Mouse (Mus musculus): ENCODE measurements around the gene Slc39a10.
A peak's percentile ranks its signal among the peaks of the same experiment; 100 is the strongest.

Slc39a10 gene

GRCm38 (mm10) chr1:46892752-46893151 is at the start of gene Slc39a10:
Gene Slc39a10, minus strand, starts transcription at chr1:46892852.
- no peak for DNase-seq

- no peak for DNase-seq
These were observed 46.6 kb upstream of the Slc39a10 start for GRCm38 (mm10) chr1:46939295-46939694.

GRCm38 (mm10) chr1:46937641-46938040 is 45.0 kb upstream of the Slc39a10 start:
- DNase-seq, result no peak

- no peak for DNase-seq
These were observed 34.5 kb upstream of the Slc39a10 start for GRCm38 (mm10) chr1:46927104-46927503.

GRCm38 (mm10) chr1:46926239-46926638 is 33.6 kb upstream of the Slc39a10 start:
- DNase-seq, result no peak

GRCm38 (mm10) chr1:46924992-46925391 is 32.3 kb upstream of the Slc39a10 start:
- DNase-seq, result no peak

GRCm38 (mm10) chr1:46922904-46923303 is 30.3 kb upstream of the Slc39a10 start:
- no peak for DNase-seq

- DNase-seq, result no peak
These were observed 29.0 kb upstream of the Slc39a10 start for GRCm38 (mm10) chr1:46921630-46922029.

GRCm38 (mm10) chr1:46916237-46916636 is 23.6 kb upstream of the Slc39a10 start:
- no peak for DNase-seq

GRCm38 (mm10) chr1:46914349-46914748 is 21.7 kb upstream of the Slc39a10 start:
- DNase-seq, result peak; percentile 14

- no peak for DNase-seq
These were observed 20.0 kb upstream of the Slc39a10 start for GRCm38 (mm10) chr1:46912506-46913156.

- DNase-seq, result no peak
These were observed 17.5 kb upstream of the Slc39a10 start for GRCm38 (mm10) chr1:46910154-46910553.

- DNase-seq, result no peak
These were observed 13.1 kb upstream of the Slc39a10 start for GRCm38 (mm10) chr1:46905706-46906105.

GRCm38 (mm10) chr1:46902102-46902683 is 9.5 kb upstream of the Slc39a10 start:
- DNase-seq, result no peak

- peak; percentile 47 for DNase-seq
These were observed 1.7 kb upstream of the Slc39a10 start for GRCm38 (mm10) chr1:46894281-46894842.

GRCm38 (mm10) chr1:46888726-46889125 is 3.9 kb downstream of the Slc39a10 start:
- no peak for DNase-seq

GRCm38 (mm10) chr1:46888324-46888723 is 4.3 kb downstream of the Slc39a10 start:
- no peak for DNase-seq

- DNase-seq, result no peak
These were observed 4.7 kb downstream of the Slc39a10 start for GRCm38 (mm10) chr1:46887908-46888307.

- no peak for DNase-seq
These were observed 6.6 kb downstream of the Slc39a10 start for GRCm38 (mm10) chr1:46886091-46886490.

GRCm38 (mm10) chr1:46885231-46885630 is 7.4 kb downstream of the Slc39a10 start:
- no peak for DNase-seq

GRCm38 (mm10) chr1:46879951-46880350 is 12.7 kb downstream of the Slc39a10 start:
- no peak for DNase-seq

GRCm38 (mm10) chr1:46873770-46874169 is 18.9 kb downstream of the Slc39a10 start:
- DNase-seq, result no peak

- DNase-seq, result no peak
These were observed 22.9 kb downstream of the Slc39a10 start for GRCm38 (mm10) chr1:46869788-46870187.

- no peak for DNase-seq
These were observed 28.3 kb downstream of the Slc39a10 start for GRCm38 (mm10) chr1:46864175-46864885.
